Mouse (Mus musculus): ENCODE measurements around the gene Cplx3.

The Cplx3 gene

GRCm38 (mm10) chr9:57598851-57599563 lies 7.1 kb downstream of the Cplx3 start:
- no peaks in the 10 kb centered on the region for H3K27me3 ChIP-seq (ENCODE audit: control insufficient read depth, insufficient read depth, low read length, poor library complexity, severe bottlenecking)
- no peak for DNase-seq (ENCODE audit: low read depth, low spot score)
- H3K36me3 ChIP-seq (ENCODE audit: control insufficient read depth, insufficient read depth, low read length, poor library complexity, severe bottlenecking) = peaks cover 6% of the 10 kb centered on the region; the same call in 1 of the 2 replicates

DNA sequence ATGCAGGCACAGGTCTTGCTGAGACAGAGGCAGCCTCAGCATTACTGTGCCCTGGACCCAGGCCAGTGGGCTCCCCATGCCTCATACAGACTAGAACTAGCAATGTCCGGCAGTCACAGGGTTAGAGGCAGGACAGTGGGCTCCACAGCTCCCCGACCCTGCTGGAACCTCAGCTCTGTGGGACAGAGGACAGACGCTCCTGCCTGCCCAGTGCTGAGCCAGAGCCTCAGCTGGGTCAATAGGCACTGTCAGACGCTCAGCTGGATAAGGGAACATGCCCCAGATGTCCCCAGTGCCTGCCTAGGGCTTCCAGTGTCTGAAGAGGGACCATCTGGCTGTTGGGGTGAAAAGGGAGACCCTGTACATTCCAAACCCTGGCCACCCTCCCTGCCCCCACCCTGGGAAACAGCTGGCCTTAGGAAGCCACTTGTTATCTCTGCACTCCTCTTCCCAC lies 8.1 kb downstream of the Cplx3 start:
- Histone ChIP-seq H3K36me3 (ENCODE audit: control insufficient read depth, insufficient read depth, low read length, poor library complexity, severe bottlenecking) (peaks cover 8% of the 10 kb centered on the region; the same call in 1 of the 2 replicates), H3K27me3 (ENCODE audit: control insufficient read depth, insufficient read depth, low read length, poor library complexity, severe bottlenecking) (no peaks in the 10 kb centered on the region)
- DNase-seq (ENCODE audit: low read depth, low spot score) = no peak

- DNase-seq (ENCODE audit: low read depth, low spot score) = no peak
- peaks cover 8% of the 10 kb centered on the region; the same call in 1 of the 2 replicates for H3K36me3 ChIP-seq (ENCODE audit: control insufficient read depth, insufficient read depth, low read length, poor library complexity, severe bottlenecking)
- no peaks in the 10 kb centered on the region for H3K27me3 ChIP-seq (ENCODE audit: control insufficient read depth, insufficient read depth, low read length, poor library complexity, severe bottlenecking)
These were observed 8.8 kb downstream of the Cplx3 start for GRCm38 (mm10) chr9:57597265-57597664.

DNA sequence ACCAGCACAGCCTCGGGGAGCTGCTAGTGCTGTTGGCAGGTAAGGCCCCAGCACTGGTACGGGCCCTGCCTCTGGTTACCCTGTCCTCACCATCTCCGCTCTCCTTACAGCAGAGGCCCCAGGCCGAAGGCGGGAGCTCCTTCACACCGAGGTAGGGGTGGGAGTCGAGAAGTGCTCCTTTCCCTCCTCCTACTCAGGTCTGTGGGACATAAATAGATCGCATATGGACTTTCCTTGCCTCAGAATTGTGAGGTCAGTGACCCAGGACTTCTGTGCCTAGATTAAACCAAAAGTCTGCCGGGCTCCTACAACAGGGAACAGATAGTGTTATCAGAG lies 11.9 kb downstream of the Cplx3 start:
- H3K36me3 ChIP-seq (ENCODE audit: control insufficient read depth, insufficient read depth, low read length, poor library complexity, severe bottlenecking) = peaks cover 8% of the 10 kb centered on the region; the same call in 1 of the 2 replicates
- no peak for DNase-seq (ENCODE audit: low read depth, low spot score)

GRCm38 (mm10) chr9:57593454-57594173 lies 12.5 kb downstream of the Cplx3 start:
- no peak for DNase-seq (ENCODE audit: low read depth, low spot score)
- no peaks in the 10 kb centered on the region; the same call in 1 of the 2 replicates for H3K27me3 ChIP-seq (ENCODE audit: control insufficient read depth, insufficient read depth, low read length, poor library complexity, severe bottlenecking)
- H3K36me3 ChIP-seq (ENCODE audit: control insufficient read depth, insufficient read depth, low read length, poor library complexity, severe bottlenecking) = peaks cover 8% of the 10 kb centered on the region; the same call in 1 of the 2 replicates

More for the DNA sequence above, 11.9 kb downstream of the Cplx3 start:
- no peaks in the 10 kb centered on the region; the same call in 1 of the 2 replicates for H3K27me3 ChIP-seq (ENCODE audit: control insufficient read depth, insufficient read depth, low read length, poor library complexity, severe bottlenecking)

GRCm38 (mm10) chr9:57590726-57591125 lies 15.4 kb downstream of the Cplx3 start:
- Histone ChIP-seq H3K36me3 (ENCODE audit: control insufficient read depth, insufficient read depth, low read length, poor library complexity, severe bottlenecking) (peaks cover 12% of the 10 kb centered on the region), H3K27me3 (ENCODE audit: control insufficient read depth, insufficient read depth, low read length, poor library complexity, severe bottlenecking) (no peaks in the 10 kb centered on the region; the same call in 1 of the 2 replicates)
- no peak for DNase-seq (ENCODE audit: low read depth, low spot score)

DNA sequence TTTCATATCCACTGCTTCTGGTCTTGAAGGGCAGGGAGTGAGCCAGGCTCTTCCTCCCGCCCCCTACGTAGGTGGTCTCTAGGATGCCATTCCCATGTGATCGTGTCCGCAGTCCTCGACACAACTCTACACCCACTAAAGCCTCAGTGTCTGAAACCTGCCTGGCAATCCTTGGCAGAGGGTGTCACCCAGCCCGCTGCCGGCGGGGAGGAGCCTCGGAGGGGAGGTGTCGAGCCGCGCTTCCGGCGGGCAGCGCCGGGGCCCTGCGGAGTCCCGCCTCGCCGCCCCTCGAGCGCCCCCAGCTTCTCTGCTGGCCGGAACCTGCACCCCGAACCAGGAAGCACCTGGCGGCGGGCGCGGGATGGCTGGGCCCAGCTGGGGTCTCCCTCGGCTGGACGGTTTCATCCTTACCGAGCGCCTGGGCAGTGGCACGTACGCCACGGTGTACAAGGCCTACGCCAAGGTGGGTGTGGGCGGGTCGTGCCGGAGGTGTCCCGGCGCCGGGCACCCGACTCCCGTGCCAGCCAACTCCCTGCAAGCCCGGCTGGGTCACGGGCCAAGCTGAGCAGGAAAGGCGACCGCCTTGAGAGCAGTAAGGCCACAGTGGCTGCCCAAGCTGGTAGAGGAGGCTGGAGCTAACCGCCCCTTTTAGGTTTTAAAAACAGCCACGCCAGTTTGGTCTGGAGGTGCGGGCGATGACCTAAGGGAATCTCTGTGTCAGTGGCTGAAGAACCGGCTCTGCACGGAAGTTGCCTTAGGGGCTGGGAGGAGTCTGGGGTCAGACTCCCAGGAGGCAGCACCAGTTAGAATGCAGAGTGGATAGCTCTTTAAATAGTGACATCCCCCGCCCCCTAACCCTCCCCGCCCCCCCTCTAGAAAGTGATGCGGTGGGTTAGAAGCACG lies 16.6 kb downstream of the Cplx3 start, which contains the start of gene Ulk3:
Gene Ulk3 (plus strand): TSS at position 229 of the 903 bp plus-strand sequence.
- H3K27me3 ChIP-seq (ENCODE audit: control insufficient read depth, insufficient read depth, low read length, poor library complexity, severe bottlenecking) = no peaks in the 10 kb centered on the region; the same call in 1 of the 2 replicates
- peaks cover 11% of the 10 kb centered on the region for H3K36me3 ChIP-seq (ENCODE audit: control insufficient read depth, insufficient read depth, low read length, poor library complexity, severe bottlenecking)
- DNase-seq (ENCODE audit: low read depth, low spot score) = peak; percentile 82

GRCm38 (mm10) chr9:57584991-57585390 lies 21.1 kb downstream of the Cplx3 start:
- Histone ChIP-seq H3K36me3 (ENCODE audit: control insufficient read depth, insufficient read depth, low read length, poor library complexity, severe bottlenecking) (peaks cover 16% of the 10 kb centered on the region), H3K27me3 (ENCODE audit: control insufficient read depth, insufficient read depth, low read length, poor library complexity, severe bottlenecking) (no peaks in the 10 kb centered on the region)
- no peak for DNase-seq (ENCODE audit: low read depth, low spot score)

GRCm38 (mm10) chr9:57577144-57577849 lies 28.8 kb downstream of the Cplx3 start:
- H3K36me3 ChIP-seq (ENCODE audit: control insufficient read depth, insufficient read depth, low read length, poor library complexity, severe bottlenecking) = peaks cover 7% of the 10 kb centered on the region
- no peak for DNase-seq (ENCODE audit: low read depth, low spot score)
- no peaks in the 10 kb centered on the region for H3K27me3 ChIP-seq (ENCODE audit: control insufficient read depth, insufficient read depth, low read length, poor library complexity, severe bottlenecking)

- Histone ChIP-seq H3K27me3 (ENCODE audit: control insufficient read depth, insufficient read depth, low read length, poor library complexity, severe bottlenecking) (no peaks in the 10 kb centered on the region), H3K36me3 (ENCODE audit: control insufficient read depth, insufficient read depth, low read length, poor library complexity, severe bottlenecking) (peaks cover 2% of the 10 kb centered on the region; the same call in 1 of the 2 replicates)
- no peak for DNase-seq (ENCODE audit: low read depth, low spot score)
These were observed 30.5 kb downstream of the Cplx3 start for GRCm38 (mm10) chr9:57575577-57575976.

GRCm38 (mm10) chr9:57574397-57574796 lies 31.7 kb downstream of the Cplx3 start:
- no peak for DNase-seq (ENCODE audit: low read depth, low spot score)
- Histone ChIP-seq H3K27me3 (ENCODE audit: control insufficient read depth, insufficient read depth, low read length, poor library complexity, severe bottlenecking) (no peaks in the 10 kb centered on the region), H3K36me3 (ENCODE audit: control insufficient read depth, insufficient read depth, low read length, poor library complexity, severe bottlenecking) (peaks cover 2% of the 10 kb centered on the region; the same call in 1 of the 2 replicates)

- no peaks in the 10 kb centered on the region for H3K27me3 ChIP-seq (ENCODE audit: control insufficient read depth, insufficient read depth, low read length, poor library complexity, severe bottlenecking)
- DNase-seq (ENCODE audit: low read depth, low spot score) = no peak
- H3K36me3 ChIP-seq (ENCODE audit: control insufficient read depth, insufficient read depth, low read length, poor library complexity, severe bottlenecking) = peaks cover 7% of the 10 kb centered on the region
These were observed 37.6 kb downstream of the Cplx3 start for GRCm38 (mm10) chr9:57568500-57568899.

- H3K27me3 ChIP-seq (ENCODE audit: control insufficient read depth, insufficient read depth, low read length, poor library complexity, severe bottlenecking) = no peaks in the 10 kb centered on the region
- no peak for DNase-seq (ENCODE audit: low read depth, low spot score)
- peaks cover 7% of the 10 kb centered on the region for H3K36me3 ChIP-seq (ENCODE audit: control insufficient read depth, insufficient read depth, low read length, poor library complexity, severe bottlenecking)
These were observed 39.2 kb downstream of the Cplx3 start for GRCm38 (mm10) chr9:57566846-57567245.

DNA sequence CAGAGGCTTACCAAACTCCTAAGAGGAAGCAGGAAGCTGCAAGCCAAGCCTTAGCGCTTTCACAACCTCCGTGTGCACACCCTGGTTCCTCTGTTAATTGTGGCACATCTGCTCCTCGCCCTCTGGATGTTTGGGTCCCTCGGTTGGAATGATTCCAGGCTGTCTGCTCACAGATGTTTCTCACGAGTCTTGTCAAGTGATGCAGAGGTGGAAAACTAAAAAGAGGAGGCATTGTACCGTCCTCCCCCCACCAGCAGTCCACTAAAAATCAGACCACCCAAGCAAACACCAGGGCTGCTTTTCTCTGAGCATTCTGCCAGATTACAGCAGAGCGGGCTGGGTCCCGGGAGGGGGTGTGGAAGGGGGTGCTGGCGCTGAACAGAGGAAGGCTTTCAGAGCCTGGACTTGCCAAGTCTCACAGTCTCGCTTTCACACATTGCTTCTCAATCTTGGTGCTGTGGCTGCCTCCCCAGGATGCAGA lies 40.3 kb downstream of the Cplx3 start:
- DNase-seq (ENCODE audit: low read depth, low spot score) = peak; percentile 24
- Histone ChIP-seq H3K36me3 (ENCODE audit: control insufficient read depth, insufficient read depth, low read length, poor library complexity, severe bottlenecking) (peaks cover 7% of the 10 kb centered on the region), H3K27me3 (ENCODE audit: control insufficient read depth, insufficient read depth, low read length, poor library complexity, severe bottlenecking) (no peaks in the 10 kb centered on the region)

All from splenic B cell, adult 2 months (primary cell).